Mouse (Mus musculus) embryo, embryonic 10 days (tissue): ENCODE data around the gene Samd10.
A peak's percentile ranks its signal among the peaks of the same experiment; 100 is the strongest.

Source experiments
- DNase-seq: peaks from one replicate; pipeline ENCODE4 v3.0.0-alpha.2; 2015; ENCODE audit warnings: low spot score

Gene Samd10

DNA sequence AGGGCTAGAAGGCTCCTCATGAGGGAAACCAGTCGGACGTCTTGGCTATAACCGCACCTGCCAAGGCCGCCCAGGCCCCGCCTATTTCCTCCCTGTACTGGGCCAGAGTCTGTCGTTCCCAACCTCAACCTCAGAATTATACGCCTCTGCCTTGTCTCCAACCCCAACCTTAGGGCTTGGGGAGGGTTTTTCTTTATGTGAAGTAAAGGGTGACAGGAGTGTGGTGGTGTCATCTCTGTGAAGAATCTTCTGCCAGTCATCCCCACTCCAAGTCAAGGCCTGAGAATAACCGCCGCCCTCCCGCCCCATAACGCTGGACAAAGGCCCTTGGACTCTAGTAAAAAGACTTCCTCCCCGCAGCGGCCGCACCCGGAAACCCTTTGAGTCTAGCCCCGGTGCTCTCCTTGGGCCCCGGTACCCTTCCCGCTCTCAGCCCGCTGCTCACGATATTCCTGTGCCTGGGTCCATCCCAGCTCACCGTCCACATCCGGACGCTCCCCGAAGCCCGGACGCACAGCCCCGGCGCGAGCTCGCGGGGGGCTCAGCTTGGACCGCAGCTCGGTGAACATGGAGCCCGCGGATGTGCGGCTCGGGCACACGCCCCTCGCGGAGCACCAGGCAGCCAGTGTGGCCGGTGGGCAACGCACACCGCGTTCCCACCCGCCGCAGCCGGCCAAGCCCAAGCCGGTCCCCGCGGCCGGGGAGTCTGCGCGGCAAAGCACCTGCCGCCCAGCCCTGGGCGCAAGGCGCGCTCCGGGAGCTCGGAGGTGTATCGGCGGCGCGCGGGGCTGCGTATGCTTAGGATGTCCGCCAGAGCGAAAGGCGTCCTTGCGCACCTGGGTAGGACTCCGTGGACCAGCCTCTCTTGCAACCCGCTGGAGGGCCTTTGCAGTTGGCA lies at the start of gene Samd10:
Gene Samd10, minus strand, starts transcription at position 759 of the 898 bp plus-strand sequence.
- peak; percentile 83 for DNase-seq

DNA sequence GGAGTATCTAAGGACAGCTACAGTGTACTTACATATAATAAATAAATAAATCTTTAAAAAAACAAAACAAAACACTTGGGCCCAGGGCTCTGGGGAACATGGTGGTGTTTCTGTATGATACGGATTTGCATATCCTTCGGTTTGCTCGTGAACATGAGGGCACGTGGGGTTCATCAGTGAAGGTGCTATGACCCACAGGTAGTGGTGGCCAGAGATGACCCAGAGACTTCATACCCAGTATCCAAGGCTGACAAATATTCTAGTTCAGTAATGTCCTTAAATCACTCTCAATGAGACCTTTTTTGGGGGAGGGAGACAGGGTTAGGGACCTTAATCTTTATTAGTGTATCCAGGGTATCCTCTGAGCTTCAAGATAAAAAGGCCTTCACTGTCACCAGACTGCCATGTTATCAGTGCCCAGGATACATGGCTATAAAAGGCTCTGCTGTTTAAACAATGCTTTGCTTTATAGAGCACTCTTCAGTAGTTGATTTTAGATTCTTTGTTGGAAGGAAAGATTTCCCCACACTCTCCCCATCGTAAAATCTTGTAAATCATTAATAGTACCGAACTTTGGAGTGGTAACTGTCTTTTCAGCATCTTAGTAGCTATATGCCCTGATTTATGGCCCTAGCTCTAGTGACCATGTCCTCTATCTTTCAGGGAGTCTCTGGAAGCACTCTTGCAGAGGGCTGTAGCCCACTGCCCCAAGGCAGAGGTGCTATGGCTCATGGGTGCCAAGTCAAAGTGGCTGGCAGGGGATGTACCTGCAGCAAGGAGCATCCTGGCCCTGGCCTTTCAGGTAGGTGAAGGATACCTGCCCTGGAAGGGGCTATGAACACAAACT lies 47.8 kb upstream of the Samd10 start:
- no peak for DNase-seq

DNA sequence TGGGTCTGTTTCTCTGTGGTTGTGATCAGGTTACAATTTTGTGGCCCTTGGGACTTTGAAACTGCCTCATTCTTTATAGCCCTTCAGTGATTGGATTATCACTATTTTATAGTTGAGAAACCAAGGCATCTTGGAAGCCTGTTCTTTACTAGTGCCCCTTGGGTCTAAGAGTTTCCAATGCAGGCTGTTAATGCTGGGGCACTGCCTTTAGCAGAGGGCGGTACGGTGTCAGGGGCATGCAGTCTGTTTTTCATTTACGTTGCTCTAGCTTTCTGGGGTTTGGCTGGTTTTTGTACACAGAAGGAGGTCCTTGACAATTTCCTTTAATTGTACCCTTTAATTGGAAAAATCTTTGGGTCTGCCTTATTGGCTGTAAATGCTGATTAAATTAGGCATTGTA lies 46.7 kb upstream of the Samd10 start:
- DNase-seq = no peak

DNA sequence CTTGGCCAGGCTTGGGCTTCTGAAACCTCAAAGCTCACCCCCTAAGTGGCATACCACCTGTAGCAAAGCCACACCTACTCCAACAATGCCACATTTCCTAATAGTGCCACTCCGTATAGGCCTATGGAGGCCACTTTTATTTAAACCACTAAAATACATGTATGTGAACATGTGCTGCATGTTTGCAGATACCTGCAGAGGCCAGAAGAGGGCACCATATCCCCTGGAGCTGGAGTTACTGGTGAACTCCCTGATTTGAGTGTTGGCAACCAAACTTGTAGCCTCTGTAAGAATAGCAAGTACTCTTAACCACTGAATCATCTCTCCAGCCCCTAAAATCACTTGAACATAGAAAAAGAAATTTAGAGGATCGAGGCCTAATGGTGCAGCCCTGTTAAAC lies 45.3 kb upstream of the Samd10 start:
- peak; percentile 57 for DNase-seq

DNA sequence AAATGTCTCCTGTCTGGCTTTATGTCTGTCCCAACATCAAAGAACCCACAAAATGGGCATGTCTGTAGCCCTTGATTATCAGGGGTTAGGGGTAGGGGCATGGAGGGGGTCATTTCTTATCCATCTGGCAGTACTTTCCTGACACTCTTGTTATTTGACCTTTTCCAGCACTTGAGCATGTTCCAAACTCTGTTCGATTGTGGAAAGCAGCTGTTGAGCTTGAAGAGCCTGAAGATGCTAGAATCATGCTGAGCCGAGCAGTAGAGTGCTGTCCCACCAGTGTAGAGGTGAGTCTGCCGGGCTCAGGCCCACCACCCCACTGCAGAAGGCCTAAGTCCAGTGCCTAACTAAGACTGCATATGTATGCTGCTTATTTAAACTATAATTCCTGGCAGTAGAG lies 36.9 kb upstream of the Samd10 start:
- no peak for DNase-seq

DNA sequence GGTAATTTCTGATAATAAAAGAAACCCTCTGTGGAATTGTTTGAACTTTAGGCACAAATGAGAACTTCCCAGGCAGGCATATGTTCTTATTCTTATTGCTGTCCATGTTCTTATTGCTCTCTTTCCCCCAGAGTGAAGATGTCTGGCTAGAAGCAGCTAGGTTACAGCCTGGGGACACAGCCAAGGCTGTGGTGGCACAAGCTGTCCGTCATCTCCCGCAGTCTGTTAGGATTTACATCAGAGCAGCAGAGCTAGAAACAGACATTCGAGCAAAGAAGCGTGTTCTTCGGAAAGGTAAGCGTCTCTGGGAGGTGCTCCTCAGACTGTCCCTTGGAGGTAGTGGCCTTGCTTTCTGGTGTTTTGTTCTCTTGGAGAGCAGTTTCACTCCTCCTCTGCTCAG lies 33.6 kb upstream of the Samd10 start:
- DNase-seq = no peak

DNA sequence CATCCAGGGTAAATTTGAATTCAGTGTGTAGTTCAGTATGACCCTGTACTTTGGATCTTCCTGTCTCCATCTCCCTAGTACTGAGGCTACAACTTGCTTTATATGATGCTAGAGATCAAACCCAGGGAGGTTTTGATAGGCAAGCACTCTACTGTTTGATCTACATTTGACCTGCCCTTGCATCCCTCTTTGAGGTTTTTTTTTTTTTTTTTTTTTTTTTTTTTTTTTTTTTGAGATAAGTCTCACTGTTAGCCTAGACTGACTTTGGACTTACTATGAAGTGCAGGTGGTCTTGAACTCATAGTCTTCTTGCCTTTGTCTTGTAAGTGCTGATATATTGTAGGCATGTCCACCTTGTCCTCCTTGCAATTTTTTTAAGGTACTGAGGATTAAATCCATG lies 29.5 kb upstream of the Samd10 start:
- no peak for DNase-seq

DNA sequence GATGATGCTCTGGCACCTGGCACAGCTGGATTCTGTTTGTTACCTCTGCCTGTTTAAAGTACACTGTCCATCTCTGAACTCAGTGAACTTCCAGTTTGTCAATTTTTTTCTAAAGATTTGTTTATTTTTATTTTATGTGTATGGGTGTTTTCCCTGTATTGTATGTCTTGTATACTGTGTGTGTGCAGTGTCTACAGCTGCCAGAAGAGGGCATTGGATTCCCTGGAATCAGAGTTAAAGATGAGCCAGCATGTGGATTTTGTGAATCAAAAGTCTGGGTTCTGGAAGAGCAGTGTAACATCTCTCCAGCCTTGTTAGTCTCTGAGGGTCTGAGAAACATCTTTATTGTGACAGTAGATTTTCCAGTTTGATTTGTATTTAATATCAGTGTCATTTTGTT lies 24.4 kb upstream of the Samd10 start:
- DNase-seq = peak; percentile 22

DNA sequence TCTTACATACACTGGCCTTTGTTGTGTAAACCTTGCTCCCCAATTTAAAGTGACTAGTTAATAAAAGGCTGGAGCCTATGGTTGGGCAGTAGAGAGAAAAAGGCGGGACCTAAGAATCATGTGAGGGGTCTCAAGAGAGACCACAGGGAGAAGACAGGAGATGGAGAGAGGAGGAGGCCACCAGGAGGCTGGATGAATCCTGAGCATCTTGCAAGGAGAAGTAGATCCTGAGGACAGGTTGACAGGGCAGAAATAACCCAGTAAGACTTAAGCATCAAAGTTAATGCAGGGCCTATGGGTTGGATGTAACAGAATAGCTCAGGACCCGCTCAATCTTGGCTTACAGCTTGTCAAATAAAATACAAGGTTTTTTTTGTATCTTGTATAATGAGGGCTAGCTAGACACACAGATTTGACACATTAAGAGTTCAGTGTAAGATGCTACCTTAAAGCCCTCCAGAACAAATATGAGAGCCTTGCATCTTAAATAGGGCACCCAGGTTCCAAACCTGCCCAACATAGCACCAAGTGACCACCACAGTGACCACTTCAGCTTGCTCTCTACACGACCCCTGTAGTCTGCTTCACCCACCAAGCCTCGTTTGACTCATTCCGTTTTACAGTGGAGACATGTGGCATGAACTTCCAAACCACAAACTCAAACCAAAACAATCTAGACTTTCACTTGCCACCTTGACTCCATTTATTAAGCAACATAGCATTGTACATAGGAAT lies 19.9 kb upstream of the Samd10 start:
- DNase-seq = no peak

DNA sequence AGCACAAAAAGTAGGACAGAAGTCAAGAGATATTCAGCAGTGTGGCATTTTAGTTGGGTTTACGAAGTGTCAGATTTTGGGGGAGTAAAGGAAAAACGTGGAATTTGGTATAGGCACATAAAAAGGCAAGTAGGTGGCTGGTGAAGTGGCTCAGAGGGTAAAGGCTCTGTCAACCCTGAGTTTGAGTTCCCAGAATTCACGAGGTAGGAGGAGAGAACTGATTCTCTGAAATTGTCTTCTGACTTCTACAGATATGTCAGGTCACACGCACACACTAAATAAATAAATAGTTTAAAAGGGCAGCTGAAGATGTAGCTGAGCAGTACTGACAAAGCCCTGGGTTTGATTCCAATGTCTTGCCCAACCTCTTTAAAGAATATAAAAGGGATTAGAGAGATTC lies 3.4 kb upstream of the Samd10 start:
- no peak for DNase-seq

DNA sequence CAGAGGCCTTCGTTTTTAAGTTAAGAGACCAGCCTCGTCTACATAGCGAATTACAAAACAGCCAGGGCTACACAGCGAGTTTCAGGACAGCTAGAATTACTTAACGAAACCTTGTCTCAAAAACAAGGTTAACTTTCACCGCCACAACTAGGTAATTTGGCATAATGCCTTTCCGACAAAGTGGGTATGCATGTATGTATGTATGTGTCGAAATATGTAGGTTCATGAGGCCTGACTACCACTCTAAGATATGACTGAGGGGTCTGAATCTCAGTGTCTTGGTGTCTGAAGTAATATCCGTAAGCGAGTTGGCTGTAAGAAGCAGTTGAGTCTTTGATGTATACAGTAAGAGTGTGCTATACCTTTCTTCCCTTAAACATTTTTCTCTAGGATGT lies 2.7 kb upstream of the Samd10 start:
- no peak for DNase-seq

DNA sequence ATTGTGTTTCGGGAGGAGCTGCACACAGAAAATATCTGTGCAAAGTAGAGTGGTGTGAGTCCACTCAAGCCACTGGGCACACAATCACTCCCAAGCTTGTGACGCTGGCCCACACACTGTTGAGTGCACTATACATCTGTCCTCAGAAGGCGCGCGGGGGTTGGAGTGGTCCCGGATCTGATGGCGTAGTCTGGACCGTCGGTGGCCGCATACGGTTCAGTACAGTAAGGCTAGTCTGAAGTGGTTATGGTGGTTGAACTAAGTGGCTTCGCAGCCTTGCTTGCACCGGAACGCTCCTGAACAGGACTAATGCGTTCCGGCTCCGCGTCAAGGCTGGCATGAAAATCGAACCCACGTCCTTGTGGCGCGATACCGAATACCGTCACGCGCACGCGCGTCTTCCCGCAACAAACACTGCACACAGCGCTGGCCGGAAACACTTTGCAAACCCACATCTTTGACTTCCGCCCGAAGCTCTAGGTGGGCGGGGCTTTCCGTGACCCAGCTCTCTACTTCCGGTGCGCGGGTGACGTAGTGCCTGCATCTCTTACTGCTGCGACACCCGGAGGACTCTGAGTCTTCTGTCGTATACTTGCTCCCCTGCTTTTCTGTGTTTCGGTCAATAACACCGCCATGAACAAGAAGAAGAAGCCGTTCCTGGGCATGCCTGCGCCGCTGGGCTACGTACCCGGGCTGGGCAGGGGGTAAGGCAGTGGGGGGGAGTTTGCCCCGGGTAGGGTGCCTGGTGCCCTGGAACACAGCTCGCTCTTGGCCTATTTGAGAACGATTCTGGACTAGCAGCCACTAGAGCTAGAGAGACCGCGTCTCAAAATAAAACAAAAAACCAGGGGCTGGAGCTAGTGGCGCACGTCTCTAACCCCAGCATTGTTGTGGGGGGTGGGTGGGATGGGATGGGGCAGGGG lies 2.1 kb upstream of the Samd10 start:
- DNase-seq = peak; percentile 99

DNA sequence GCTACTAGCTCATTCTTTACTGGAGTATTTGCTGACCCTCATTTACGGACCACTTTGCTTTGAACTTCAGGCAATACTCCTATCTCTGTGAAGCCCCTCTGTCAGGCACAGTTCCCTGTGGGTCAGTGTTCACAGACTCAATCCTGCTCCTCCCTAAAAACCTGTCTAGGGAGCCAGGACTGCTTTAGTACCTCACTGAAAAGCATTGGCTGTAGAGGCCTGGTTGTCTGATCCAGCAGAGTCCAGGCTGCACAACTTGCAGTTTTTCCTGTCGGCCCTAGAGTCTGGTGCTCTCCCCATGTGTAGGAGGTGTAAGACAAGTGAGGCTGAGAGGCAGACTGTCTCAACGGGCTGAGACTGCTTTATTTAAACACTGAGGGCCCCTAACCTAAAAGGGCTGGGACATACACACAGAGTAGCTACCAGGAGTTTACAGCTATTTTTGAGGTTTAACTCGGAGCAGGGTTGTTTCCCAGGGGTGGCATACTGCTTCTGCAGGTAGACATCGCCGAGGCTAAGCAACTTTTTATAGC lies 1.3 kb upstream of the Samd10 start:
- DNase-seq = no peak

DNA sequence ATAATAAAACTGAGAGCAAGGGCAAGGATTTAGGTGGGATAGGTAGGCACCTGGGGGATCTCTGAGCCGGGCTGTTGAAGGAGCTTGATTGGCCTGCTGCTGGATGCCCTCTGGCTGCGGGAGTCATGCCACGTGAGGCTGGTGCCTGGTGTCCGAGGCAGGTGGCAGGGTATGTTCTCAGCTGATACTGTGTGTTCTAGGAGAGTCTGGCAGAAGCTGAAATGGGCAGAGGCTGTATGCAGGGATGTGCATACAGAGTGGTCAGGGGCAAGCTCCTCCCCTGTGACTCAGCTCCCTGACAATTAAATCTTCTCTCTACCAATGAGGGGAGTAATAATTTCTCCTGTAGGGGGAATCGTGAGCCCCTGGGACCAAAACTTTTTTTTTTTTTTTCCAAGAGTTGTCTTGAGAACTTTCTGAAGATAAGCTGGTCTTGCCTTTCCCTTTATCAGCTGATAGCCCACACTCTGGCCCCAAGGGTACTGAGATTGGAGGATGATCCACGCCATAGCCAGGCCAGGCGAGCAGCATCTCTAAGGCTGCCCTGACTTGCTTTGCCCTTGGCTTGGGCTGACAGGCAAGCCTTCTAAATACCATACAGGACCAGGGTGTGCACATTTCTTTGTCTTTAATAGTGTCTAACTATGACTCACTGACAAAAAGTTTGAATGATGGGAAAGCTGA lies 1.5 kb downstream of the Samd10 start:
- DNase-seq = no peak

DNA sequence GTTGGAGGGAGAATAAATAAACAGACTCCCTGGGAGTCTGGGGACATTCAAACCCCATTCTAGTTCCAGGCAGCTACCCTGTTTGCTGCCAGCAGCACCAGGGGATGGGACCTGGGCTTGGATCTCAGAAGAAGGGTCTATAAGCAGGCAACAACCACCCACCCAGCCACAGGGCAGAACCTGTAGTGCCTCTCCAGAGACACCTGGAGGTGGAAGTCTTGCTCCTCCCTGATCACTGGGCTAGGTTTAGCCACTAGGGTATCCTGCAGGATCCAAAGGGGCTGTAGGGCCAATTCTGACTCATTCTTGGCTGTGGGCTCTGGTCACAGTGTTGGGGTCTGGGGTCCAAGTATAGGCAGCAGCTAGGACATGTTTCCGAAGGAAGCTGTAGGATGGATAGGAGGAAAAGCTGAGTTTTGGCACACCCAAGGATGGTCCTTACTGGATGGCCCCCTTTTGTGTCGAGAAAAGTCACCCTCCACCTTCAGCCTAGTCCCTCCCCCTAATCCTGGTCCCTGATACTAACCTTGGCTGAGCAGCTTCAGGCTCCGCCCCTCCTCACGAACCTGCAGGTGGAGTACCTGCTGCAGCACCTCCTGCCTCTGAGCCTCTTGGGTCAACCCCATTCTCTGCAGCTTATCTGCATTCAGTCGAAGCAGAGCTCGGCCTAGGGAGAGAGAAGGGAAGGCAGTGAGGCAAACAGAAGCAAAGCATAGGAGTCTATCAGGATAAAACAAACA lies 2.6 kb downstream of the Samd10 start:
- no peak for DNase-seq

DNA sequence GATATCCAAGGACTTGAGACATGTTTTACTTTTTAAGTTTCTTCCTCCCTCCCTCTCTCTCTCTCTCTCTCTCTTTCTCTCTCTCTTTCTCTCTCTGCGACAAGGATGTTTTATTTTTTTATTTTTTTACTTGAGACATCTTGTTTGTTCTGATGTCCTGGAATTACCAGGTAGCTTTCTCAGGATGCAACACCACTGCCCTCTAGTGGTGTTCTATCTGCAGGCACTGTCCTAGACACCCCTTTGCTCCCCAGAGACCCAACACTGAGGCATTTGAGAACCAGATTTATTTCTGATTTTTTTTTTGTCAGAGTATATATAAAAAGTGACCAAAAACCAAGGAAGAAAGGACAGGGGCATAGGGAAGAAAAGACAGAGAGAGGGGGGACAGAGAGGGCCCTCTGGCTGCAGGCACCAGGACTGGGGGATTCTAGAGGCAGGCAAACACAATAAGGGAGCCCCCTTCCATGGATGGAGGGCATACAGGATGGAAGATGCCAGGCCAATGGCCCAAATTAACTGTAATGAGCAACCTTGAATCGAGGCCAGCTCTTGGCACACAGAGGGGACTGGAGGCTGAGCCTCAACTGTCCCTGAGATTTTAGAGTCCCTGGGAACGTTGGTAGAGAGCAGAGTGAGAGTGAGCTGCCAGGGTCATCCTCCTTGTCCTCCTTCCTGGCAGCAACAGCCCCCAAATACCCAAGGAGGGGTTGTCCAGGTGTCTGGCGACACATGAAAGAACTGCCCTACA lies 3.9 kb downstream of the Samd10 start:
- peak; percentile 56 for DNase-seq

DNA sequence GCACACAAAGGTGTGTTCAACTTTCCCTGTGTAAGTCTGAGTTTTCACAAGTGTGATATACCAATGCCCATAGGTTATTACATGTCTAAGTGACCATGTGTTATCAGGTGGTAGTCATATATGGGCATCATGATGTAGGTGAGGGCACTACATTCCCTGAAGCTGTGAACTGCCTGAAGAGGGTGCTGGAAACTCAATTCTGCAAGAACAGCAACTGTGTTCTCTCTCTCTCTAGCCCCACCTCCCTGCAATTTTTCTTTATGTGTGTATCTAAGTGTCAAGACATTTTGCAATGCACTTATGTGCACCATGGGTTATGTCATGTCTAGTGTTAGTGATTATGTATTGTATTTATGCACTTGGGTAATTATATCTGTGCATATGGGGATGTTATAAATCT lies 5.1 kb downstream of the Samd10 start:
- DNase-seq = no peak

DNA sequence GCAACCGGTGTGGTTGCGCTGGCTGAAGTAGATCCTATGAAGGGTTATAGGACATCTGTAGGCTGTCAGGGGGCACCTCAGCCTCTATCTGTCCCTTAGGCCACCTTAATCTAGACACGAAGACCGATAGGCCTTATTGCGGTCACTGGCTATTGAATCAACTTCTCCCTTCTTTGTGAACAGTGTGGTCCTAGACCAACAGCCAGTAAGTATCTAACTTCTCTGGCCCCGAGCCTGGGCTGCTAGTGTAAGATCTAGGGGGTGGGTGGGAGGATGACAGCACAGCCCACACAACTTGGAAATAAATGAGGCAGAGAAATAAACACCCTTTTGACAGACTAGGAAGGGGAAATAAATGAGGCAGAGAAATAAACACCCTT lies 6.0 kb downstream of the Samd10 start:
- no peak for DNase-seq
